Mouse (Mus musculus) bone marrow macrophage, adult 2 months (primary cell): ENCODE results near the gene Sdf4.

ENCODE experiments used
- CTCF ChIP-seq: IDR thresholded peaks from 2 replicates; pipeline ENCODE4 v1.5.1; 2012; ENCODE audit warnings: low read depth, mild to moderate bottlenecking, low read length, moderate library complexity
- POLR2A ChIP-seq: IDR thresholded peaks from 2 replicates; pipeline ENCODE4 v1.6.1; 2012; ENCODE audit warnings: mild to moderate bottlenecking, low read depth, low read length, borderline replicate concordance

- peak; percentile 78 for TF ChIP-seq CTCF
- TF ChIP-seq POLR2A, result no peak
Observed at GRCm38 (mm10) chr4:155959275-155959674, 33.4 kb upstream of the Sdf4 start.
